Mouse (Mus musculus) MEL-GATA-1-ER (cell line): ENCODE measurements around the gene Ogfod2.

Experiments
- DNase-seq: peaks from one replicate; pipeline ENCODE4 v3.0.0-alpha.2; 2012; ENCODE audit warnings: low read depth; ENCODE audit errors: extremely low read depth

Gene Ogfod2

DNA sequence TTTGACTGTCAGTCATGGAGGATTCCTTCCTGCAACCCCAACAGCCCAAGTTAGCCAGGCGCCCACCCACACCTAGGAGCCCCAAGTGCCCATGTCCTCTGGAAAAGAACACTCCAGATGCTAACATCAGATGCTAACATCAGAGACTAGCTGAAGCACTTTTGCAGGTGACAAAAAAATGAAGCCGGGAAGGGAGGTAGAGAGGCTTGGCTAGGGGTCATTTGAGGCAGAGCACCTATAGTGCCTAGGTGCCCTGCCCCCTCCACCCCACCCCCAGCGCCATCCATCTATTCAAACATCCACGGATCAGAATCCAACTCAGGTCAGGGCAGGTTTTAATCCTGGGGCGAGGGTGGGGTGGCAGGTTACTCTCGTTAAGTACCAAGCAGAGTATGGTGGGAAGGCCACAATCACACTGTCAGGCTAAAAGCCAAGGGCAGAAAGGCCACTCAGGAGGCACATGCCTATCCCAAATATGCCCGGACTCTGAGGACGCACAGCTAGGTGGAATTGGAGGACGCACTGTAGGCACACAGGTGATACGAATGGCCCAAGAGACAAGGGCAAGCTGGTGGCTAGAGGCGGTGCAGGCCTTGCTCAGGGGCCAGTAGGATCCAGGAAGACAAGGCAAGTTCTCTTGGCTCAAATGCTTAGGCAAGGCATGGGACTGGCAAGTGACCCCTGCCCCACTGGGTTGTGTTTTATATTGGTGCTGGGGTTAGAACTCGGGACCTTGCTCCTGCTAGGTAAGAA lies 18.1 kb upstream of the Ogfod2 start:
- no peak for DNase-seq

GRCm38 (mm10) chr5:124095077-124095581 lies 17.0 kb upstream of the Ogfod2 start:
- DNase-seq = no peak

DNA sequence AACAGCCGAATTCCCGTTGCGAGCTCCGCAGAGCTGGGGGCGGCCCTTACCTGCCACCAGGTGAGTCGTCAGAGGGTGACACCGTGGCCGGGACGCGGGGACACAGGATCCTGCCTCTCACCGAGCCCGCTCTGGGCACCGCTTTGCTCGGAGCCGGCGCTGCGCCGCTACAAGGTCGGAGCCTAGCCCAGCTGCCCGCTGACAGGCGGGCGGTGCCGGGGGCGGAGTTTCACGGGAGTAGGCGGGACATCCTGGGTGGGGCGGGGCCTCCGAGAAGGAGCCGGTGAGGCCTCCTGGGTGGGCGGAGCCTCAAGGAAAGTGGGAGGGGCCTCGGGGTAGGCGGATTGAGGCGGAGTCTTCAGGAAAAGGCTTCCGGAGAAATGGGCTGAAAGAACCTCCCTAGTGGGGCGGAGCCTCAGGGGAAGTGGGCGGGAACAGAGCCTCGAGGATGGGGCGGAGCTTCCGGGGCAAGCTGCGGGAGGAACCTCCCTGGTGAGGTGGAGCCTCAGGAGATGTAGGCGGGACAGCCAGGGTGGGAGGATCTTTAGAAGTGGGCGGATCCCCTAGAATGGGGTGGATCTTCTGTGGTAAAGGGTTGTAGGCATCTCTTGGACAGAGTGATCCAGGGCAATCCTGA lies 16.4 kb upstream of the Ogfod2 start, which contains the start of gene Abcb9:
Gene Abcb9 (minus strand): TSS at position 203 of the 637 bp plus-strand sequence.
- peak; percentile 82 for DNase-seq

DNA sequence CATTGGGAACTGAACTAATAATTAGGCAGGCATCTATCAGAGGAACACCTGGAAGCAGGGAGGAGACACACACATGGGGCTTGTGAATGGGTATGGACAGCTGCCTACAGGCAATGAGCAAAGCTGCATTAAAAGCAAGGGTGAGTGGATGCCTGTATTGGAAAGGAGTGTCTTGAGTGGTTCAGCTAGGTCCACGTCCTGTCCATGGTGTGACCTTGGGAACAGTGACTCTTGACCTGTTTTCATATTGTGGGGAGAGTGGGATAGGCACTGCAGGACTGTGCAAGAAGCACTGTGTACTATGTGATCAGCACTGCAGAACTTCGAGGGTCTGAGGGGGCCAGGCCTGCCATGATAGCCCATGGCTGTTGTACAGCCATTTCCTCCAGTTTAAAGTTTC lies 13.2 kb upstream of the Ogfod2 start:
- DNase-seq = no peak

- no peak for DNase-seq
Measured at GRCm38 (mm10) chr5:124100128-124101044, 11.7 kb upstream of the Ogfod2 start.

- peak; percentile 26 for DNase-seq
Measured at GRCm38 (mm10) chr5:124102326-124102725, 9.8 kb upstream of the Ogfod2 start.

DNA sequence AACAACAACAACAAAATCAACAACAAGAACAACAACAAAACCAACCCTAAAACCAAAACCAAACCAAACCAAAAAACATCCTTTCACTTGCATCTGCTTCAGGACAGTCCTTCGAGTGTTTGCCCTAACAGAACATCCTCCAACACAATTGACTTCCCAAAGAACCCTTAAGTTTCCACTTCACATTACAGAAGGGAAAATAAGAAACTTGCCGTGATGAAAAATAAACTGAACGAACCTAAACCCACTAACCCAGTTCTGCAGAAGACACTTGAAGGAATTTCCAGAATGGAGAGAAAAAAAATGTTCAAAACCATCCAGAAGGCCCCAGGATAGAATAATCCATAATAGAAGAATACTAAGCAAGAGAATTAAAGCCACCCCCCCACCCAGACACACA lies 9.1 kb upstream of the Ogfod2 start:
- DNase-seq = no peak

GRCm38 (mm10) chr5:124103552-124103951 lies 8.5 kb upstream of the Ogfod2 start:
- DNase-seq = no peak

- peak; percentile 62 for DNase-seq
Measured at GRCm38 (mm10) chr5:124111077-124111741, 888 bp upstream of the Ogfod2 start.

DNA sequence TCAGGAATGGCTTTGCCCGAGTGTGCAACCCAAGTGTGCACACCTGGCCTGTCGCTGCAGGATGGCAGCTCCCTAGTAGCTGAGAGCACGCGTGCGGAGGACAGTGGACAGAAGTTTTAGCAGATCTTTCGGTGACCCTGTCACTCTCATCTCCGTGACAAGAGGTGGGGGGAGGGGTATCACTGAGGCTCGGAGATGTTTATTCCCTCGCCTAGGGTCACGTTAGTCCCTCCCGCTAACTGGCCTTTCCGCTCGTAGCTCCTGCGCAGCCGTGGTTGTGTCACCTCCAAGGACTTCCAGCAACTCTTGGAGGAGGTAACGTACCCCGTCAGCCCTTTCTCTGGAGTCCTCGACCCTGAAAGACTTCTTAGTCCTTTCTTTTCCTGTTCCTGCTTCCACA lies 434 bp downstream of the Ogfod2 start:
- no peak for DNase-seq

GRCm38 (mm10) chr5:124113030-124113429 lies 933 bp downstream of the Ogfod2 start:
- no peak for DNase-seq

DNA sequence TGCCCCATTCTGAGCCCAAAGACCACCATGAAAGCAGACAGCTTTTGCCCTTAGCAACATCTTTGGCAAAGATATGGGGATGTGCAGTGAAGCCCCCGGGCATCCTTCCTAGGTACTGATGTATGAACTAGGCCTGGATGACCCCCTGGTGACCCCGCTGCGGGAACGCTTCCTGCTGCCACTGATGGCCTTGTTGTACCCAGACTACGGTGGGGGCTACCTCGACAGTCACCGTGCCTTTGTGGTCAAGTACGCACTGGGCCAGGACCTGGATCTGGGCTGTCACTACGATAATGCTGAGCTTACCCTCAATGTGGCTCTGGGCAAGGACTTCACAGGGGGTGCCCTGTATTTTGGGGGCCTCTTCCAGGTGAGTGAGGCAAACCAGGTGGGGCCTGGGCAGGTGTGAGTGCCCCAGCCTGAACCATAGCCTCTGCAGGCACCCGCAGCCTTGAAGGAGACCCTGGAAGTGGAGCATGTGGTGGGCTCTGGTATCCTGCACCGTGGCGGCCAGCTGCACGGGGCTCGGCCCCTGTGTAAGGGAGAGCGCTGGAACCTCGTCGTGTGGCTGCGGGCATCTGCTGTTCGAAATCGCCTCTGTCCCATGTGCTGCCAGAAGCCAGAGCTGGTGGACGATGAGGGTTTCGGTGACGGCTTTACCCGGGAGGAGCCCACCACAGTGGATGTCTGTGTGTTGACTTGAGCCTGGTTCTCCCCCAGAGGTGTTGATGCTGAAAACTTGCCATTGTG lies 2.4 kb downstream of the Ogfod2 start:
- no peak for DNase-seq

DNA sequence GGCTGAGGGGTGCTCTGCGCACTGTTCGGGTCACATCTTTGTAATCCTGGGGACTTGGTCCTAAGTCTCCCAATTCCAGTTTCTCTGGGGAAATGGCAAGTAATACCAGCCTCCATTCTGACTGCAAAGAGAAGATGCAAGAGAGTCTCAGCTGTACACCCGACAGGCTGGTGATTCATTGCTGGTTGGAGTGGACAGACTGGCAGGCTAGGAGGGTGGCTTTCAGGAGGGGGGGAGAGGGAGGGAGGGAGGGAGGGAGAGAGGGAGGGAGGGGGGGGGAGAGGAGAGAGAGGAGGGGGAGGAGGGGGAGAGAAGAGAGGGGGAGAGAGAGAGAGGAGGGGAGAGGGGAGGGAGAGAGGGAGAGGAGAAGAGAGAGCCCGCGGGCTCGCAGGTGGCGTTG lies 3.4 kb downstream of the Ogfod2 start:
- no peak for DNase-seq

DNA sequence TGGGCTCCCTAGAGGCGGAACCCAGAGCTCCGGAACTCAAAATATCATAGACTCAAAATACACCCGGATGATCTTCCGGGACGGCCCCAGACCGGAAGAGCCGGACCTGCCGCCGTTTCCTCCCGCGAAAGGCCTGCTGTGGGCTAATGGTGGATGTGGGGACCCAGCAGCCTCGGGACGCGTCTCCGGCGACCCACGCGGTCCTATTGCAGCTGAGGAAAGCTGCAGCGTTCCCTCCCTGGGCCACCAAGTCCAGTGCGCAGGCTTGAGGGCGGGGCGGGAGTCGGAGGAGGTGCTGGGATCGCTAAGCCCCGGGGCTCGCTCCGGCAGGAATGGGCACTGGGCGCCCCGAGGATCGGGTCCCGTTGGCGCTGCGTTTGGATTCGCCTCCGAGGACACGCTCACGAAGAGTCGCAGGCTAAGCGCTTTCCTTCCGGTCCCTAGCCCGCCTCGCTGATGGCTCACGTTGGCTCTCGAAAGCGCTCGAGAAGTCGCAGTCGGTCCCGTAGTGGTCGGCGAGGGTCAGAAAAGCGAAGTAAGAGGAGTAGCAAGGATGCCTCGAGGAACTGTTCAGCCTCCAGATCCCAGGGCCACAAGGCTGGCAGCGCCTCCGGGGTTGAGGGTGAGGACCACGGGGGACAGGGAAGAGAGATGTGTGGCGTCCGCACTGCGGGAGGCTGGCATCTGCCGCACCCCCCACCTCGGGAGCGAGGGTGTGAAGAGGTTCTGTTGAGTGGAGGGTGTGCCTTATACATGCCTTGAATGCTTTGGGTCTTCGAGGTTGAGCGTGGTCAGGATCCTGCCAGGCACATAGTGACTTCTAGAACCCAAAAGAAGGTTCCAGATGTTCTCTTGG lies 4.1 kb downstream of the Ogfod2 start, which contains the start of gene Arl6ip4:
Gene Arl6ip4 (plus strand): TSS at position 100 of the 856 bp plus-strand sequence.
- DNase-seq = peak; percentile 49

GRCm38 (mm10) chr5:124119204-124119603 lies 7.1 kb downstream of the Ogfod2 start:
- DNase-seq = no peak

- DNase-seq = no peak
Measured at GRCm38 (mm10) chr5:124122357-124122756, 10.3 kb downstream of the Ogfod2 start.

- no peak for DNase-seq
Measured at GRCm38 (mm10) chr5:124125093-124125492, 13.0 kb downstream of the Ogfod2 start.

DNA sequence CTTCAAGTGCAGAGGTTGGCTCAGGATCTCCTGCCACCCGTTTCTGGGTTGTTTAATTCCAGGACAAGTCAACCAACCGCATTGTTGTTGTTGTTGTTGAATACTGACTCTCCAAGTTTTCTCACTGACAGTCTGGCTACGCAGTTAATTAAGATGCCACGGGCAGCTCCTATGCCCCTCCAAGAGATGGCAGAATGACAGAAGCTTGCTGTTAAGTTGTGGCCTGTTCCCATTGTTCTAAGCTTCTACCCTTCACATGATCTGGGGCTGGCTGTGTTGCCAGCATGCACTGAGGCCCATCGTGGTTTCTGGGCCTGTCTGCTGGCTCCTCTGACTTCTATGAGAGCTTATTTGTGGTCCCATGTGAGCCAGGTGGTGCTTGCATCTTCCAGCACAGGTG lies 22.2 kb downstream of the Ogfod2 start:
- DNase-seq = no peak

DNA sequence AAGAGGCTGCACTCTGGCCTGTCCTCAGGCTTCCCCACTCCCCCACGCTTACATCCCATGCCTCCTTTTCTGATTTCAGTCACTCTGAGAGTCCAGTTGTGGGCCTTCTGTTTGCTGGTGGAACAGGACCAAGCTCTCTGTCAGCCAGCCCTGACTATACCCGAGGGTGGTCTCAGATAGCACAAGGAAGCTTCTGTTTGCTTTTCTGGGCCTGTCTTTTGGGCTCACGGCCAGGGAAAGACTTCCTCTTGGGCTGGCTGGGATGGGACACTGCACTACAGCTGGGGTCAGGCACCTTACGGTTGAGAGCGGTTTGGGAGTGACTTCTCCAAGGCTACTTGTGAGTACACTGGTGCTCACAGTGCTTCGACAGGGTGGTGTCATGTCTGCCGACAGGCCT lies 26.0 kb downstream of the Ogfod2 start:
- no peak for DNase-seq
